Mouse (Mus musculus): ENCODE measurements around the gene A230050P20Rik.
A peak's percentile ranks its signal among the peaks of the same experiment; 100 is the strongest.
"Not testable (repeated sequence)": the region's sequence is repeated elsewhere in the genome, so short reads cannot be mapped to it uniquely, and the experiment has no call there.

A230050P20Rik gene

DNA sequence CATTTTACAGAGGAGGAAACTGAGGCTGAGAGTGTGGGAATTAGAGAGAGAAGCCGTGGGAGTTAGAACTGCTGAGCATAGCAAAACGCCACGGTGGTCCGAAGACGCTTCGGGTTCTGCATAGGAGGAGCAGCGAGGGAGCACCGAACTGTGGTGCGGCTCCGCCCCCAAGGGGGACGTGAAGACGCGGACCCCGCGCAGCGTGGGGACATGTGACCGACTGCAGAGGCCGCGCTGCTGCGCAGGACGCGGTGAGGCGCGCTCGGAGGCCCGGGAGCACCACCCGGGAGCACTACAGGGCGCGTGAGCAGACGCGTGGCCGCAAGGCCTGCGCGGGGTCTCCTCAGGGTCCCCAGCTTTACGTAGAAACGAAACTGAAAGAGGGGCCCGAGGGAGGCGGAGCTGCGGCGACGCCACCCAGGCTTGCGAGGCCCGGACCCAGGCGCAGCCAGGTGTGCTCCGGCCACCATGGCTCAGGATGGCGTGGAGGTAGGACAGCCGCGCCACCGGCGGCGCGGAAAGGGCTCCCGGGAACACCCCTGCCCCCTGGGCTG, at the start of gene A230050P20Rik:
Gene A230050P20Rik, plus strand, starts transcription at position 195 of the 554 bp plus-strand sequence.
- DNase-seq, result no peak

DNA sequence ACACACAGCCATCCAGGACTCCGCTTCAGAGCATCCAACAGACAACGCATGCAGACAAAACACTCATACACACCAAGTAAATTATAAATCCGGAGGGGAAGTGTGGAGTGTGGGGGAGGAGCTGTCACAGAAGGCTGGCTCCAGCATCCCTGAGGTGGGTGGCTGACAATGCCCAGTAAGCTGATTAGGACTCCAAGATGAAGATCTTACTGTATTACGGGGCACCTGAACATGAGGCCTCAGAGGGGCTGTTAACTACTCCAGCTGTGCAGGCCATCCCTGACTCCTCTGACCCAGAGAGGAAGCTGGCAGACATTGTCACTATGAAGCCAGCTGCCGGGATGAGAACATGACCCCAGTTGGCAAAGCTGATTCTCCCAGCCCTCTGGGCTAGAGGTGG, 48.4 kb upstream of the A230050P20Rik start:
- no peak for DNase-seq

GRCm38 (mm10) chr9:20822821-20823220, 45.6 kb upstream of the A230050P20Rik start:
- no peak for DNase-seq

DNA sequence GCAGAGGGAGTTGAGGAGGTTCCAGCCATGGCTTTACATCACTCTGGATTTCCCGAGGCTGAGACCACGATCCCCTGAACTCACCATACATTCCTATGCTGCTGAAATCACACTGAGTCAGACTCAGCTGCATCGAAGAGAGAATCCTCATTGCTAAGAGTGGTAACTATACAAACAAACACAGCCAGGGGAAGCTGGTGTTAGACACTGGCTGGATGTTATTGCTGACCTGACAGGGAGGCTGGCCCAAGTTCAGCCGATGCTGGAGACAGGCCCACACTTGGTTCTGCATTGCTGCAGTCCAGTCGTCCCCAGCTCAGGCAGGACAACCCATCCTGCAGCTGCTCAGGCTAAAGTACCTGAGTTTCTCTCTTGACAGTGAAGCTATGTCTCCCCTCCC, 42.7 kb upstream of the A230050P20Rik start:
- DNase-seq, result no peak

DNA sequence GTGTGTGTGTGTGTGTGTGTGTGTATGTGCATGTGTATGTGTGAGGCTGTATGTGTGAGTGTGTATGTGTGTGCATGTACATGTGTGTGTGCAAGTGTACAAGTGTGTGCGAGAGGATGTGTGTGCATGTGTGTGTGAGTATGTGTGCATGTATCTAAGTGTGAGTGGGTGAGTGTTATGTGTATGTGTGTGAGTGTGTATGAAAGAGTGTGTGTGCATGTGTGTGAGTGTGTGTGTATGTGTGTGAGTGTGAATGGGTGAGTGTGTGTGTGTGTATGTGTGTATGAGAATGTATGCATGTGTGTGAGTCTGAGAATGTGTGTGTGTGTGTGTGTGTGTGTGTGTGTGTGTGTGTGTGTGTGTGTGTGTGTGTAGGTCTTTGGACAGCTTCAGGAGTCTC, 40.3 kb upstream of the A230050P20Rik start:
- DNase-seq, result no peak

DNA sequence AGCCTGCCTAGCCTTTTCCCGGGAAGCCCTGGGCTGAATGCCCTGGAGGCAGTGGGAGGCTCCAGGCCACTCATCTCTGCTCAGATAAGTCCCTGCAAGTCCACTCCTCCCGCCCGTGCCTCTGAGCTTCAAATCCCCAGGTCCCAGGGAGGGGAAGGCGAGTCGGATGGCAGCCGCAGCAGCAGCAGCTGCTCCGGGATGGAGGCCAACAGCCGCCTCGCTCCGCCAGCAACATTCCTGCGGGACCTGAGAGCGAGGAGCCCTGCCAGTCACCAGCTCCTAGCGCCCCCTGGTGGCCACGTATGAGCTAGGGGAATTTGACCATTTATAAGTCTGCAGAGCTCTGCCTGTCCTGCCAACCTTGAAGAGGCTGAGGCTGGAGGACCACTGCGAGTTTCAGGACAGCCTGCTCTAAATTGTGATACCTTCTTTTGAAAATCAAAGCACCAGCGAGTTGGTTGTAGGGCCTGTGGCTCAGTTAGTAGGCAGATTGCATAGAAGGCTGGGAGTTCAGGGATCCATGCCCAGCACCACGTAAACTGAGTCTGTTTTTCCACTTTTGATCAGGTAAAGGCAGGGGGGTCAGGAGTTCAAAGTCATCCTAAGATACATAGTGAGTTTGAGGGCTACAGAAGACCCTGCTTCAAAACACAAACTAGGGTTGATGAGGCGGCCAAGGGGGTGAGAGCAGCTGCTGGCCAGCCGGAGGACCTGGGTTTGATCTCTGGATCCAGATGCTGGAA, 37.4 kb upstream of the A230050P20Rik start:
- peak; percentile 34 to 50 for DNase-seq

- DNase-seq, result no peak
Observed at GRCm38 (mm10) chr9:20834881-20835280, 33.6 kb upstream of the A230050P20Rik start.

GRCm38 (mm10) chr9:20835431-20835954, 32.9 kb upstream of the A230050P20Rik start:
- not testable (repeated sequence) for DNase-seq

DNA sequence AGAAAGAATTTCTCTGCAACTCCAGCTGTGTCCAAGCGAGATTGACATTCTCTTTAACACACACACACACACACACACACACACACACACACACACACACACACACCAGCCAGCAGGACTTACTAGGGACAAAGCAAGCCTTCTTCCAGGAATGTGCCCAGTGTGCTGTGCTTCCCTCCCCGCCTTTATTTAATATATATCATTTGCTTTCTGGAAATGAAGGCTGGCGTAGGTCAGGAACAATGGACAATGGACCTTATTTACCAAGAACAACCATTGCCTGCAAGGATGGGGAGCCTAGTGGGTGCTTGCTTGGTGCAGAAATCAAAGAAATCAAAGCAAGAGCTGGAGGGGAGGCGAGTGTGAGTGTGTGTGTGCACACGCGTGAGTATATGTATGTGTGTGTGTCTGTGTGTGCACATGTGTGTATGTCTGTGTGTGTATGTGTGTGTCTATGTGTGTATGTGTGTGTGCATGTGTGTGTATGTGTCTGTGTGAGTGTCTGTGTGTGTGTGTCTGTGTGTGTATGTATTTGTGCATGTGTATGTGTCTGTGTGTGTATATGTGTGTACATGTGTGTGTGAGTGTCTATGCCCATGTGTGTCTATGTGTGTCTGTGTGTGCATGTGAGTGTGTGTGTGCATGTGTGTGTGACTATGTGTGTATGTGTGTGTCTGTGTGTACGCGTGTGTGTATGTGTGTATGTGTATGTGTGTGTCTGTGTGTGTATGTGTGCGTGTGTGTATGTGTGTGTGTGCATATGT, 31.1 kb upstream of the A230050P20Rik start:
- DNase-seq, result no peak

DNA sequence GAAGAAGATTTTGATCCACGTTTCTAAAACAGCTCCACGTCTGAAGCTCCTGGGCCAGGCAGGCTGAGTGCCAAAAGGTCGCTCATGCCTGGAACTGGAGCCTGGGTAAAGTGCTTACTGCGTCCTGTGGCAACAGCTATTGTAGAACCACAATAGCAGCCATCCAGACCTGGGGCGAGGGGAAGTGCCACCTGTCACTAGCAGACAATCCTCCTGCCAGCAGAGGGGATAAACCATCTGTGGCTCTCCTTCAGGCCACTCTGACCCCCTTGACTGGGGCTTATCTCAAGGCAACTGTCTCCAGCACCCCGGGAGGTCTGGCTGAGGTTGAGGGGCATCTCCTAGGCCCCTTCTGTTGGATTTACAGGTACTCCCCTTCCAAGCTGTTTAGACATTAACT, 29.5 kb upstream of the A230050P20Rik start:
- DNase-seq, result no peak

DNA sequence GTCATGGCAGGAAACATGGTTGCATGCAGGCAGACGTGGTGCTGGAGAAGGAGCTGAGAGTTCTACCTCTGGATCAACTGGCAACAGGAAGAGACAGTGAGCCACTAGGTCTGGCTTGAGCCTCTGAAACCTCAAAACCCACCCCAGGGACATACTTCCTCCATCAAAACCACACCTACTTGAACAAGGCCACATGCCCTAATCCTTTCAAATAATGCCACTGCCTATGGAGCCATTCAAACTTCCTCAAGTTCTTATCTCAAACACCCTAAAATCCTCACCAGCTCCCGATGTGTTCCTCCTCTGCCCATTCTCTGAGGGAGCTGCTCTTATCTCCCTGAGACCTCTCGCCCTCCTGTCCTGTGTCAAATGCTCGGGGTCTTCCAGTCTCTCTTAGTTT, 26.2 kb upstream of the A230050P20Rik start:
- DNase-seq, result no peak

GRCm38 (mm10) chr9:20842670-20843069, 25.8 kb upstream of the A230050P20Rik start:
- DNase-seq, result no peak

DNA sequence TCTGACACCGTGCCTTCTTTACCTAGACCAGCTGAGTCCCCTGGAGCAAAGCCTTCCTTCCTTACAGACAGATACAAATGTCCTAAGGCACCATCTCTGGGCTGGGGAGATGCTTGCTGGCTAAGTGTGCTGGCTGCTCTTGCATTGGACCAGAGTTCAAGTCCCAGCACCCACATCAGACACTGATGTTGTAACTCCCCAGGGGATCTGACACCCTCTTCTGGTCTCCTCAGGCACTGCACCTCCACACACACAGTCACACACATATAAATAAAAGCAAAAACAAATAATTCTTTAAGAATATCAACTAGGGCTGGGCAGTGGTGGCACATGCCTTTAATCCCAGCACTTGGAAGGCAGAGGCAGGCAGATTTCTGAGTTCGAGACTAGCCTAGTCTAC, 18.3 kb upstream of the A230050P20Rik start:
- no peak for DNase-seq

- DNase-seq, result no peak
Observed at GRCm38 (mm10) chr9:20857131-20857530, 11.3 kb upstream of the A230050P20Rik start.

DNA sequence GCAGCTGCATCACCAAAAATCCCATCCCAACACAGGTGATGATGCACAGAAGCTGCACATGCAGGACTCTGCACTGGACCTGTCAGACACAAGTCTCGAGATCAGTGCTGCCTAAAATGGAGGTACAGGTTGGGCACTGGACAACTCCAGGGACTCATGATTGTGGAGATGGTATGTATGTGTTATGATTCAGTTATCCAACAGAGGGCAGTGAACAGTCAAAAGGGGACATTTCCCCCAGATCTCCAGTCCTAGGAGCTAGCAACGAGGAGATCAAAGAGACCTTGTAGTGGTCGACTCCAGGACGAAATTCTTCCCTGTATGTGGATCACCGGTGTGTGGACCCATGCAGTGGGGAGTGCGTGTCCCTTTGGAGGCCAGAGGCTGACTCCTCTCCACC, 8.5 kb upstream of the A230050P20Rik start:
- no peak for DNase-seq

- DNase-seq, result no peak
Observed at GRCm38 (mm10) chr9:20861821-20862220, 6.6 kb upstream of the A230050P20Rik start.

DNA sequence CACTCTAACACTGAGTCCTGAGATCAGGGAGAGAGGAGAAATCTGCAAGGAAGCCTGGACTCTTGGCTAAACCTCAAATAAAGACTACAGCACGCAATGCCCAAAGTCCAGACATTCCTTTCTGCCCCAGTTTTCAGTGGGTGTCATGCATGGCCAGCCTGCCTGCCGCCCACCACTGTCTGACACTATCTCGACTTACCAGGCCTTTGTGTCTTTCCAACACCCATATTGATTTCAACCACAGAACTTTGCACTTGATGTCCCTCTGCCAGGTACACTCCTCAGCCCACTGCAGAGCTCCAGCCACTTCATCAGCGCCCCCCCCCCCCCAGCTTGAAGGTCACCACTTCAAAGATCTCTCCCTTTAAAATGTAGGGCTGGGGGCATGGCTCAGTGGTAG, 6.2 kb upstream of the A230050P20Rik start:
- no peak for DNase-seq

DNA sequence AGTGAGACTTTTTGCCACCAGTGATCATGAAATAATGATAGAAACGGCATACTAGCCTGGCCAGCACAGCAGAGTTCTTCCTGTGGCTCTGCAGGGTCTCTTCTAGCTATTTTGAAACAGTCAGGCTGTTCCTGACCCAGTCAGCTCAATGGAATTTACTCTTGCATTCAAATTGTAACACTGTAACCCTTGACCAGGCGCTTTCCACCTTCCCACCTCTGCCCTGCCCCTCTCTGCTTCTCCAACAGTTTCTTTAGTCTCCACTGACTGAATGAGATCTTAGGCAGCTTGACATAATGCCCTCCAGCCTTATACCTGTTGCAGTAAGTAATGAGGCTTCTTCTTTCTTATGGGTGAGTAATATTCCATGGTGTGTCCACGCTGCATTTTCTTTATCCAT, 1.6 kb upstream of the A230050P20Rik start:
- no peak for DNase-seq

DNA sequence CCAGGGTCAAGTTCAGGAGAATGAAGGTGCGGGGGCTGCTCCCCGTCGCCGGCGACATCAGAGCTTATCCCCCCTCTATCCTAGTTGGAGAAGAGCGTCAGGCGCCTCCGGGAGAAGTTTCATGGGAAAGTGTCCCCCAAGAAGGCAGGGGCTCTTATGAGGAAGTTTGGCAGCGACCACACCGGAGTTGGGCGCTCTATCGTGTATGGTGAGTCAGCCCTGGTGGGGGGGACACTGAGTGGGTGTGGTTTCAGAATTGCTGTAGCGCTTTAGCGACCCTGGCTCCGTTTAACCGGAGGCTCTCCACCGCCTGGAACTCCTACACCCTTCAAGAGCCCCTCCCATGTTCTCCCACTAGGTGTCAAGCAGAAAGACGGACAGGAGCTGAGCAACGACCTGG, 804 bp downstream of the A230050P20Rik start:
- no peak for DNase-seq

- no peak for DNase-seq
Observed at GRCm38 (mm10) chr9:20870211-20871173, 2.0 kb downstream of the A230050P20Rik start.

- DNase-seq, result no peak
Observed at GRCm38 (mm10) chr9:20872991-20873390, 4.5 kb downstream of the A230050P20Rik start.

DNA sequence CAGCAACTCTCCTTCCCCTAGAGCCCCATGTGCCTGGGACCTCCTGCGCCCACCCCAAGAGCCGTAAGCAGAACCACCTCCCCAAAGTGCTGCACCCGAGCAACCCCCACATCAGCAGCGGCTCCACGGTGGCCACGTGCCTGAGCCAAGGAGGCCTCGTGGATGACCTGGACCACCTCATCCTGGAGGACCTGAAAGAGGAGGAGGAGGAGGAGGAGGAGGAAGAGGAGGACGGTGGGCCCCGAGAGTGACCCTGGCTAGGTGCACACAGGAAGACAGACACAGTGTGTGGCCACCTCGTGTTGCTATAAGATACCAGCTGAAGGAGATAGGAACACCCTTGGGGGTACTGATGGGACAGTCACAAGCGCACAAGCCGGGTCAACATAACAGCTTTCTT, 5.1 kb downstream of the A230050P20Rik start:
- DNase-seq, result no peak

Measured in thymus, adult 18-20 months (tissue).